Mouse (Mus musculus) MEL (cell line): ENCODE results near the gene Atp6v1d.
A peak's percentile ranks its signal among the peaks of the same experiment; 100 is the strongest.

ENCODE experiments used
- CHD1 ChIP-seq: IDR thresholded peaks from 2 replicates; pipeline ENCODE4 v1.6.1; 2012; ENCODE audit warnings: low read depth, mild to moderate bottlenecking, inconsistent platforms, low read length, improper control_type of control experiment
- CTCF ChIP-seq, 3 experiments: IDR thresholded peaks in 2 of 3; conservative IDR thresholded peaks in 1 of 3; 2 replicates each; pipeline ENCODE4 v1.5.1; 2011 to 2012; ENCODE audit warnings: low read length in 3 of 3, low read depth in 2 of 3, mild to moderate bottlenecking in 2 of 3, improper control_type of control experiment in 1 of 3, inconsistent platforms in 1 of 3, mixed read lengths in 1 of 3, moderate library complexity in 1 of 3; ENCODE audit not compliant: control insufficient read depth in 1 of 3, insufficient read depth in 1 of 3, poor library complexity in 1 of 3, severe bottlenecking in 1 of 3
- EP300 ChIP-seq, 2 experiments: IDR thresholded peaks; 2 replicates each; pipeline ENCODE4 v1.6.1; 2011; ENCODE audit warnings: improper control_type of control experiment in 2 of 2, low read length in 2 of 2, low read depth in 1 of 2, mild to moderate bottlenecking in 1 of 2
- GABPA ChIP-seq: IDR thresholded peaks from 2 replicates; pipeline ENCODE4 v1.6.1; 2012; ENCODE audit warnings: low read depth, mild to moderate bottlenecking, inconsistent platforms, low read length, improper control_type of control experiment, moderate library complexity
- KAT2A ChIP-seq: conservative IDR thresholded peaks from 2 replicates; pipeline ENCODE4 v1.6.1; 2012; ENCODE audit warnings: low read depth, low read length, improper control_type of control experiment, inconsistent platforms
- MXI1 ChIP-seq: IDR thresholded peaks from 2 replicates; pipeline ENCODE4 v1.6.1; 2011; ENCODE audit warnings: mild to moderate bottlenecking, low read depth, low read length, improper control_type of control experiment
- NELFE ChIP-seq: IDR thresholded peaks from 2 replicates; pipeline ENCODE4 v1.6.1; 2011; ENCODE audit warnings: low read depth, low read length, improper control_type of control experiment
- POLR2A ChIP-seq, 2 experiments: IDR thresholded peaks; 2 replicates each; pipeline ENCODE4 v1.6.1; 2011 to 2012; ENCODE audit warnings: low read length in 2 of 2, mild to moderate bottlenecking in 2 of 2, control low read depth in 1 of 2, improper control_type of control experiment in 1 of 2, low read depth in 1 of 2, moderate library complexity in 1 of 2; ENCODE audit not compliant: control insufficient read depth in 1 of 2, insufficient read depth in 1 of 2, poor library complexity in 1 of 2
- SIN3A ChIP-seq: IDR thresholded peaks from 2 replicates; pipeline ENCODE4 v1.6.1; 2012; ENCODE audit warnings: low read length, improper control_type of control experiment, inconsistent platforms
- TAL1 ChIP-seq: IDR thresholded peaks from 2 replicates; pipeline ENCODE4 v1.6.1; 2012; ENCODE audit warnings: mild to moderate bottlenecking, inconsistent platforms, low read length, moderate library complexity, mixed read lengths
- TCF12 ChIP-seq: IDR thresholded peaks from 2 replicates; pipeline ENCODE4 v1.6.1; 2014; ENCODE audit warnings: low read depth, mild to moderate bottlenecking, inconsistent platforms, low read length, improper control_type of control experiment, moderate library complexity
- ZC3H11A ChIP-seq: IDR thresholded peaks from 2 replicates; pipeline ENCODE4 v1.6.1; 2012; ENCODE audit warnings: low read depth, mild to moderate bottlenecking, inconsistent platforms, low read length, improper control_type of control experiment

- TF ChIP-seq POLR2A (IDR thresholded peaks at IDR 0.05; ENCODE audit: control insufficient read depth in 1 of 2, insufficient read depth in 1 of 2, low read depth in 1 of 2, low read length in 2 of 2, poor library complexity in 1 of 2), result no peak
- no peak for TF ChIP-seq TAL1
- no peak for TF ChIP-seq CTCF (IDR thresholded peaks at IDR 0.05 in 2 of 3, conservative IDR thresholded peaks at IDR 0.05 in 1 of 3; ENCODE audit: control insufficient read depth in 1 of 3, insufficient read depth in 1 of 3, low read depth in 2 of 3, low read length in 3 of 3, poor library complexity in 1 of 3, severe bottlenecking in 1 of 3)
- TF ChIP-seq MXI1, result peak; percentile 83
- peak; percentile 35; the same call in 1 of the 2 replicates for TF ChIP-seq SIN3A
- TF ChIP-seq KAT2A, result no peak
- peak; percentile 91 for TF ChIP-seq CHD1
- TF ChIP-seq NELFE, result peak; percentile 3; the same call in 1 of the 2 replicates
- TF ChIP-seq ZC3H11A, result no peak
- TF ChIP-seq GABPA, result no peak
- no peak for TF ChIP-seq EP300 (IDR thresholded peaks at IDR 0.05; ENCODE audit: low read depth in 1 of 2, low read length in 2 of 2)
- no peak for TF ChIP-seq TCF12
Observed at GRCm38 (mm10) chr12:78862254-78862730, 854 bp upstream of the Atp6v1d start.
